Mouse (Mus musculus) erythroid progenitor cell, adult 5-6 weeks (primary cell): ENCODE data around the gene Olfr1449. TPM values are rescaled to one million over a fixed set of nuclear protein-coding genes. Genes with fewer than 3 reads are reported as not detected.
"Not testable (repeated sequence)": the region's sequence is repeated elsewhere in the genome, so short reads cannot be mapped to it uniquely, and the experiment has no call there.

Experiments
- ATAC-seq: replicated peaks from 2 replicates; pipeline ENCODE4 v1.8.0; 2016; ENCODE audit warnings: moderate number of reproducible peaks, mild to moderate bottlenecking, moderate TSS enrichment, inconsistent platforms; ENCODE audit not compliant: poor library complexity, low FRiP score, severe bottlenecking
- total RNA-seq, 2 experiments: library from RNA; stranded (forward) in 1 of 2; stranded (reverse) in 1 of 2; fragments of 150-400 nt in 1 of 2; fragments of 186-747, 209-891 nt in 1 of 2; gene quantifications; 2 replicates each; pipeline versions ENCODE4 v1.2.3 to v1.2.4; 2015 to 2017; ENCODE audit warnings: low replicate concordance in 2 of 2

Olfr1449 gene
- total RNA-seq (2015; ENCODE audit: low replicate concordance) (not detected in 2 replicates), total RNA-seq (2017; ENCODE audit: low replicate concordance) (not detected in 2 replicates)

GRCm38 (mm10) chr19:12930540-12930939 lies at the start of gene Olfr1449:
Olfr1449 (plus strand) TSS chr19:12930840.
- no peak for ATAC-seq

DNA sequence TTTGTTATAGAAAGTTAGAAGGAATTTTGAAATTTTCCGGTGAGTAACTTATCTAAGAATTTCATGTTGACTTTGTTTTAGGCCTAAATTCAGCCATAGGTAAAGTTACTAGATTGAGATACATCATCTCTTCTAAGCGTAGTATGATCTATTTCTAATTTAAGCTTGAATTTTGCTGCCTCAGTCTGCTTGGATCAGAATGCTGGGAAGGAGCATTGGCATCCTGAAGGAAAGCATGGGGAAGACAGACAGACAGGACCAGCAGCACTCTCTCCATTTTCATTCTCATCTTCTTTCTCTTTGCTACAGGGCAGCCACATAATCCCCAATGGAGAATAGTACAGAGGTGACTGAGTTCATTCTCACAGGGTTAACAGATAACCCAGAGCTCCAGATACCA lies 47.1 kb upstream of the Olfr1449 start, which contains the start of gene Olfr1445:
TSS of gene Olfr1445 (plus strand) at position 301 of the 400 bp plus-strand sequence.
- ATAC-seq, result no peak

DNA sequence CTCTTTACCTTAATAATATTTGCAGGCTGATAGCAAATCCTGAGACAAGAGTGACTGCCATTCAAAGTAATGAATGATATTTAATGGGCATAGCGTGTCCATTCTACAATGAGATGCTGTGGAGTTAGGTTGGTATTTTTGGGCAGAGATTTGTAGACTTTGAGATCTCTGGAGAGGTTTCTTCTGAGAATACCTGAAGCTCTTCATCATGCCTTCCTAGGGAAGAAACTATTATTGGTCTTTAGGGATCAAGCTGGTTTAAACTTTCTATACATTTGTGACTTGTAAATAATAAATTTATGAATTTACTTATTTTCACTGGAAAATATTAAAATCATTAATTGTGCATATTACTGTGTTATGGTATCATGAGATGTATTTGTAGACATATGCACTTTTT lies 37.2 kb upstream of the Olfr1449 start, which contains the start of gene Olfr1446:
TSS of gene Olfr1446 (minus strand) at position 101 of the 400 bp plus-strand sequence.
- no peak for ATAC-seq

- ATAC-seq, result no peak
Measured at GRCm38 (mm10) chr19:12903643-12904042, 27.0 kb upstream of the Olfr1449 start, which contains the start of gene Olfr1447. Olfr1447 (minus strand) TSS chr19:12903743.

DNA sequence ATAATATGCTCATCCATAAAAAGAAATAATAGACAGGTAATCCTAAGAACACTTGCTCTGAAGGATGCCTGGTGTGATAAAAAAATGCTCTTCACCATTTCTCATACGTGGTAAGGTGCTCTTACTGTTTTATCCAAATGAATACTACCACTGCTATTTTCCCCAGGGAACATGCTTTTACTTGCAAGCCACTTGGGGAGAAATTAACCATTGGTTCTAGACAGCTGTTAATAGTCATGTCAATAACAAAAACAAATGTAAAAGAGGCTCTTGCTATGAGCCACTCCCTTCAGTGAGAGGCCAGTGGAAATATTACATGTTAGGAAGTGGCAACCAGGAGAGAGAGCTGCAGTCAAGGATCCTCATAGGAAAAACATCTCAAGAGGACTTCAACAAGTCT lies 6.3 kb upstream of the Olfr1449 start, which contains the start of gene Olfr1448:
TSS of gene Olfr1448 (minus strand) at position 101 of the 400 bp plus-strand sequence.
- ATAC-seq, result no peak

DNA sequence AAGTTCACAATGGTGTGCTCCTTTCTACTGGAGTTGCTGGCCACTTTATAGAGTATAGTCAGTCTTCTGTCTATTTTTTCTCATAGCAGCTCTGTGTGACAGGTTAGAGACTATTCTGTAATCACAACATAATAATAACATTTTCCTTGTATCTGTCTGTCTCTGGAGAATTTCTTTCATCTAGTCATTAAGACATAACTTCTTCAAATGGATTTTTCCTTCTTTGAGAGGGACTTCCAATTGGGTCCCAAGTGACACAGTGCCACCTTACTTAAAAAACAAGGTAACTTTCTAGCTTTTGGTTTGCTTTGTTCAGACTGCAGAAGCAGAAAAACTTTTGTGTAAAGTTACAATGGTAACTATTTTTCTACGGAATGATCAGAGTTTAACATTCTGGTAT lies 19.3 kb downstream of the Olfr1449 start, which contains the start of gene Olfr1450:
TSS of gene Olfr1450 (plus strand) at position 301 of the 400 bp plus-strand sequence.
- no peak for ATAC-seq

DNA sequence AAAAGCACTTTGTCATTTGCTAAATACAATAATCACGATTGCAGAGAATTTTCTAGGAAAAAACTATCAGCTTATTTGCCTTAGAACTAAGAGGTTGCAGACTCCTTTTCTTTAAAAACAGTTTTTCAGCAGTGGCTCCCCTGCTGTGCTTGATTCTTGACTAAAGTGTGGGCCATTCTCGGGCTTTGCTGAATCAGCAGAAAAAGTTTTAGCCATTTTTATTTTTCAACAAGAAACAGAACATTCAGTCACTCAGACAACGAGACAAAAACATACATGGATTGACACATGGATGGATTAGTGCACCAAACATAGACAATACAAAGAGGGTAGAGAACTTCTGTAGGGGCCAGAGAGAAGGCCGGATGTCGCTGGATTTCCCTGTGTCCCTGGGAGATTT lies 39.4 kb downstream of the Olfr1449 start:
- not testable (repeated sequence) for ATAC-seq

Other genes with a start within 250 kb of the Olfr1449 start
- gene Keg1, start 235.1 kb upstream of the Olfr1449 start, total RNA-seq (2015; ENCODE audit: low replicate concordance), result not detected in 2 replicates
- gene Keg1, start 235.1 kb upstream of the Olfr1449 start, total RNA-seq (2017; ENCODE audit: low replicate concordance), result not detected in 2 replicates
- gene Cntf, start 165.2 kb upstream of the Olfr1449 start, total RNA-seq (2015; ENCODE audit: low replicate concordance), result 6.7 and 20.2 TPM in 2 replicates
- 3.6 and 5.0 TPM in 2 replicates for gene Cntf, start 165.2 kb upstream of the Olfr1449 start, total RNA-seq (2017; ENCODE audit: low replicate concordance)
- 101 and 140 TPM in 2 replicates for gene Zfp91, start 134.7 kb upstream of the Olfr1449 start, total RNA-seq (2015; ENCODE audit: low replicate concordance)
- 140 and 154 TPM in 2 replicates for gene Zfp91, start 134.7 kb upstream of the Olfr1449 start, total RNA-seq (2017; ENCODE audit: low replicate concordance)
- 0.84 and 2.9 TPM in 2 replicates for gene Lpxn, start 134.6 kb upstream of the Olfr1449 start, total RNA-seq (2015; ENCODE audit: low replicate concordance)
- 1.3 and 3.2 TPM in 2 replicates for gene Lpxn, start 134.6 kb upstream of the Olfr1449 start, total RNA-seq (2017; ENCODE audit: low replicate concordance)
- gene Gm5244, start 84.2 kb upstream of the Olfr1449 start, total RNA-seq (2015; ENCODE audit: low replicate concordance), result not detected in 2 replicates
- gene Gm5244, start 84.2 kb upstream of the Olfr1449 start, total RNA-seq (2017; ENCODE audit: low replicate concordance), result not detected in 2 replicates
- gene Olfr1444, start 73.6 kb upstream of the Olfr1449 start, total RNA-seq (2015; ENCODE audit: low replicate concordance), result not detected in 2 replicates
- not detected in 2 replicates for gene Olfr1444, start 73.6 kb upstream of the Olfr1449 start, total RNA-seq (2017; ENCODE audit: low replicate concordance)
- gene Olfr1445, start 47.0 kb upstream of the Olfr1449 start, total RNA-seq (2015; ENCODE audit: low replicate concordance), result not detected in 2 replicates
- not detected in 2 replicates for gene Olfr1445, start 47.0 kb upstream of the Olfr1449 start, total RNA-seq (2017; ENCODE audit: low replicate concordance)
- not detected in 2 replicates for gene Olfr1446, start 37.3 kb upstream of the Olfr1449 start, total RNA-seq (2015; ENCODE audit: low replicate concordance)
- gene Olfr1446, start 37.3 kb upstream of the Olfr1449 start, total RNA-seq (2017; ENCODE audit: low replicate concordance), result not detected in 2 replicates
- gene Olfr1447, start 27.1 kb upstream of the Olfr1449 start, total RNA-seq (2015; ENCODE audit: low replicate concordance), result not detected in 2 replicates
- gene Olfr1447, start 27.1 kb upstream of the Olfr1449 start, total RNA-seq (2017; ENCODE audit: low replicate concordance), result not detected in 2 replicates
- not detected in 2 replicates for gene Olfr1448, start 6.4 kb upstream of the Olfr1449 start, total RNA-seq (2015; ENCODE audit: low replicate concordance)
- gene Olfr1448, start 6.4 kb upstream of the Olfr1449 start, total RNA-seq (2017; ENCODE audit: low replicate concordance), result not detected in 2 replicates
- not detected in 2 replicates for gene Olfr1450, start 19.4 kb downstream of the Olfr1449 start, total RNA-seq (2015; ENCODE audit: low replicate concordance)
- gene Olfr1450, start 19.4 kb downstream of the Olfr1449 start, total RNA-seq (2017; ENCODE audit: low replicate concordance), result not detected in 2 replicates
- not detected in 2 replicates for gene Olfr1451, start 64.2 kb downstream of the Olfr1449 start, total RNA-seq (2015; ENCODE audit: low replicate concordance)
- gene Olfr1451, start 64.2 kb downstream of the Olfr1449 start, total RNA-seq (2017; ENCODE audit: low replicate concordance), result not detected in 2 replicates
- gene Olfr1453, start 97.5 kb downstream of the Olfr1449 start, total RNA-seq (2015; ENCODE audit: low replicate concordance), result not detected in 2 replicates
- gene Olfr1453, start 97.5 kb downstream of the Olfr1449 start, total RNA-seq (2017; ENCODE audit: low replicate concordance), result not detected in 2 replicates
- not detected in 2 replicates for gene Olfr1454, start 129.8 kb downstream of the Olfr1449 start, total RNA-seq (2015; ENCODE audit: low replicate concordance)
- not detected in 2 replicates for gene Olfr1454, start 129.8 kb downstream of the Olfr1449 start, total RNA-seq (2017; ENCODE audit: low replicate concordance)
- gene Olfr1457, start 167.1 kb downstream of the Olfr1449 start, total RNA-seq (2015; ENCODE audit: low replicate concordance), result not detected in 2 replicates
- gene Olfr1457, start 167.1 kb downstream of the Olfr1449 start, total RNA-seq (2017; ENCODE audit: low replicate concordance), result not detected in 2 replicates
- gene Olfr1458, start 175.9 kb downstream of the Olfr1449 start, total RNA-seq (2015; ENCODE audit: low replicate concordance), result not detected in 2 replicates
- gene Olfr1458, start 175.9 kb downstream of the Olfr1449 start, total RNA-seq (2017; ENCODE audit: low replicate concordance), result not detected in 2 replicates
- not detected in 2 replicates for gene Olfr1459, start 218.7 kb downstream of the Olfr1449 start, total RNA-seq (2015; ENCODE audit: low replicate concordance)
- gene Olfr1459, start 218.7 kb downstream of the Olfr1449 start, total RNA-seq (2017; ENCODE audit: low replicate concordance), result not detected in 2 replicates
- gene Olfr1461, start 232.2 kb downstream of the Olfr1449 start, total RNA-seq (2015; ENCODE audit: low replicate concordance), result not detected in 2 replicates
- gene Olfr1461, start 232.2 kb downstream of the Olfr1449 start, total RNA-seq (2017; ENCODE audit: low replicate concordance), result not detected in 2 replicates